Mouse (Mus musculus) limb, embryonic 12.5 days (tissue): Measurements from ENCODE around the gene Ccr6. TPM values are rescaled to one million over a fixed set of nuclear protein-coding genes. Genes with fewer than 3 reads are reported as not detected.
"Not testable (repeated sequence)": the region's sequence is repeated elsewhere in the genome, so short reads cannot be mapped to it uniquely, and the experiment has no call there.

Experiments
- ATAC-seq: fragments of 200-750 bp; cut with Nextera tagmentation; 2 replicates; pipeline ENCODE4 v1.8.0; 2017; ENCODE audit warnings: low read depth, moderate TSS enrichment; ENCODE audit not compliant: insufficient number of reproducible peaks, insufficient read depth, low FRiP score, low TSS enrichment
- H3K27ac ChIP-seq: fragments of 300-500 bp; sonication (generic); 2 replicates; pipeline ENCODE4 v1.5.1; 2016; ENCODE audit warnings: mild to moderate bottlenecking, moderate library complexity
- H3K27me3 ChIP-seq: fragments of 300-500 bp; sonication (generic); 2 replicates; pipeline ENCODE4 v1.6.1; 2016; ENCODE audit warnings: mild to moderate bottlenecking, moderate library complexity
- H3K36me3 ChIP-seq: fragments of 300-500 bp; sonication (generic); 2 replicates; pipeline ENCODE4 v1.6.1; 2016; ENCODE audit warnings: mild to moderate bottlenecking, moderate library complexity
- H3K4me1 ChIP-seq: fragments of 300-500 bp; sonication (generic); replicated peaks from 2 replicates; pipeline ENCODE4 v1.6.1; 2016
- H3K4me2 ChIP-seq: fragments of 300-500 bp; sonication (generic); 2 replicates; pipeline ENCODE4 v1.6.1; 2016; ENCODE audit warnings: mild to moderate bottlenecking, moderate library complexity
- H3K4me3 ChIP-seq: fragments of 300-500 bp; sonication (generic); replicated peaks from 2 replicates; pipeline ENCODE4 v1.5.1; 2016; ENCODE audit warnings: mild to moderate bottlenecking
- H3K9ac ChIP-seq: fragments of 300-500 bp; sonication (generic); replicated peaks from 2 replicates; pipeline ENCODE4 v1.6.1; 2016; ENCODE audit warnings: mild to moderate bottlenecking, moderate library complexity
- H3K9me3 ChIP-seq: fragments of 300-500 bp; sonication (generic); 2 replicates; pipeline ENCODE4 v1.6.1; 2016; ENCODE audit warnings: mild to moderate bottlenecking, moderate library complexity
- WGBS: fragments of 180-500 bp; shearing (Covaris S2); methylation state at CpG from one replicate; pipeline ENCODE4 v1.1.7; 2016; 5-methylcytosine and 5-hydroxymethylcytosine counted together
- polyA plus RNA-seq: library from polyadenylated mRNA; unstranded; fragments of >200 nt; fragmentation: Nextera tagmentation; extraction: Ambion mirVana; gene quantifications from 2 replicates; pipeline ENCODE4 v1.2.1, GENCODE M21; 2016

Ccr6 gene
- not detected in 2 replicates for polyA plus RNA-seq

GRCm38 (mm10) chr17:8235743-8236142, at the start of gene Ccr6:
Ccr6 (plus strand) TSS chr17:8236043.
- 80% methylated on average over 3 of the region's 3 CpGs for WGBS
- no peak within 1 kb of the TSS for H3K27ac ChIP-seq
- H3K4me2 ChIP-seq = no peak within 1 kb of the TSS
- no peak for ATAC-seq
- no peak within 1 kb of the TSS for H3K4me3 ChIP-seq
- no peaks in the 10 kb centered on the region for H3K36me3 ChIP-seq
- H3K4me1 ChIP-seq = no peaks in the 10 kb centered on the region
- H3K9me3 ChIP-seq = no peaks in the 10 kb centered on the region
- peaks cover 3% of the 10 kb centered on the region; the same call in 1 of the 2 replicates for H3K27me3 ChIP-seq
- no peak within 1 kb of the TSS for H3K9ac ChIP-seq

GRCm38 (mm10) chr17:8193678-8194077, 42.2 kb upstream of the Ccr6 start:
- Histone ChIP-seq H3K9me3 (no peaks in the 10 kb centered on the region), H3K4me3 (no peak overlapping the region), H3K4me1 (no peaks in the 10 kb centered on the region), H3K4me2 (no peak overlapping the region), H3K36me3 (peaks cover 69% of the 10 kb centered on the region), H3K9ac (no peak overlapping the region), H3K27ac (no peak overlapping the region), H3K27me3 (no peaks in the 10 kb centered on the region)
- 87% methylated on average over 8 of the region's 8 CpGs for WGBS
- ATAC-seq = no peak

- H3K4me3 ChIP-seq = no peak overlapping the region
- no peak overlapping the region for H3K27ac ChIP-seq
- 94% methylated on average over 8 of the region's 8 CpGs for WGBS
- H3K9me3 ChIP-seq = no peaks in the 10 kb centered on the region
- no peak overlapping the region for H3K4me2 ChIP-seq
- H3K27me3 ChIP-seq = no peaks in the 10 kb centered on the region
- no peak overlapping the region for H3K9ac ChIP-seq
- peaks cover 48% of the 10 kb centered on the region for H3K36me3 ChIP-seq
- no peak for ATAC-seq
- H3K4me1 ChIP-seq = no peaks in the 10 kb centered on the region
Observed at GRCm38 (mm10) chr17:8195685-8196376, 40.0 kb upstream of the Ccr6 start.

- 77% methylated on average over 3 of the region's 3 CpGs for WGBS
- Histone ChIP-seq H3K36me3 (peaks cover 36% of the 10 kb centered on the region), H3K9me3 (no peaks in the 10 kb centered on the region), H3K4me2 (no peak overlapping the region), H3K27ac (no peak overlapping the region), H3K27me3 (no peaks in the 10 kb centered on the region), H3K4me1 (no peaks in the 10 kb centered on the region), H3K4me3 (no peak overlapping the region), H3K9ac (no peak overlapping the region)
- ATAC-seq = no peak
Observed at GRCm38 (mm10) chr17:8197652-8198051, 38.2 kb upstream of the Ccr6 start.

GRCm38 (mm10) chr17:8199067-8199935, 36.5 kb upstream of the Ccr6 start:
- no peak overlapping the region for H3K27ac ChIP-seq
- H3K4me3 ChIP-seq = no peak overlapping the region
- peaks cover 26% of the 10 kb centered on the region for H3K36me3 ChIP-seq
- H3K9ac ChIP-seq = no peak overlapping the region
- H3K27me3 ChIP-seq = no peaks in the 10 kb centered on the region
- no peaks in the 10 kb centered on the region for H3K9me3 ChIP-seq
- H3K4me2 ChIP-seq = no peak overlapping the region
- 85% methylated on average over 11 of the region's 11 CpGs for WGBS
- no peak for ATAC-seq
- H3K4me1 ChIP-seq = no peaks in the 10 kb centered on the region

GRCm38 (mm10) chr17:8199936-8200330, 35.9 kb upstream of the Ccr6 start:
- Histone ChIP-seq H3K27ac (no peak overlapping the region), H3K27me3 (no peaks in the 10 kb centered on the region), H3K4me1 (no peaks in the 10 kb centered on the region), H3K36me3 (peaks cover 20% of the 10 kb centered on the region), H3K9me3 (no peaks in the 10 kb centered on the region), H3K4me3 (no peak overlapping the region), H3K9ac (no peak overlapping the region), H3K4me2 (no peak overlapping the region)
- no peak for ATAC-seq
- 86% methylated on average over 1 of the region's 1 CpGs for WGBS

GRCm38 (mm10) chr17:8203487-8203886, 32.4 kb upstream of the Ccr6 start:
- H3K36me3 ChIP-seq = no peaks in the 10 kb centered on the region
- WGBS = 65% methylated on average over 1 of the region's 1 CpGs

GRCm38 (mm10) chr17:8205221-8205631, 30.6 kb upstream of the Ccr6 start:
- not testable (repeated sequence) for H3K4me2 ChIP-seq, H3K27ac ChIP-seq, H3K36me3 ChIP-seq, H3K9ac ChIP-seq, H3K4me1 ChIP-seq, H3K4me3 ChIP-seq, H3K9me3 ChIP-seq, ATAC-seq, H3K27me3 ChIP-seq
- 83% methylated on average over 1 of the region's 1 CpGs for WGBS

More at GRCm38 (mm10) chr17:8203487-8203886, 32.4 kb upstream of the Ccr6 start:
- Histone ChIP-seq H3K4me3 (no peak overlapping the region), H3K9ac (no peak overlapping the region), H3K4me1 (no peaks in the 10 kb centered on the region), H3K9me3 (no peaks in the 10 kb centered on the region), H3K4me2 (no peak overlapping the region), H3K27me3 (no peaks in the 10 kb centered on the region), H3K27ac (no peak overlapping the region)
- no peak for ATAC-seq

- Histone ChIP-seq H3K9ac (no peak overlapping the region), H3K9me3 (no peaks in the 10 kb centered on the region), H3K4me1 (no peaks in the 10 kb centered on the region), H3K36me3 (no peaks in the 10 kb centered on the region), H3K27me3 (no peaks in the 10 kb centered on the region), H3K4me2 (no peak overlapping the region), H3K4me3 (no peak overlapping the region), H3K27ac (no peak overlapping the region)
- ATAC-seq = no peak
- WGBS = 84% methylated on average over 5 of the region's 5 CpGs
Observed at GRCm38 (mm10) chr17:8206691-8207090, 29.2 kb upstream of the Ccr6 start.

- 91% methylated on average over 2 of the region's 2 CpGs for WGBS
- no peak for ATAC-seq
- H3K27me3 ChIP-seq = no peaks in the 10 kb centered on the region
- no peak overlapping the region for H3K27ac ChIP-seq
- H3K4me1 ChIP-seq = no peaks in the 10 kb centered on the region
- H3K36me3 ChIP-seq = no peaks in the 10 kb centered on the region
- no peaks in the 10 kb centered on the region for H3K9me3 ChIP-seq
- no peak overlapping the region for H3K4me2 ChIP-seq
- no peak overlapping the region for H3K9ac ChIP-seq
- no peak overlapping the region for H3K4me3 ChIP-seq
Observed at GRCm38 (mm10) chr17:8209696-8210095, 26.1 kb upstream of the Ccr6 start.

- Histone ChIP-seq H3K4me1 (no peaks in the 10 kb centered on the region), H3K36me3 (no peaks in the 10 kb centered on the region), H3K4me2 (no peak overlapping the region), H3K4me3 (no peak overlapping the region), H3K27me3 (no peaks in the 10 kb centered on the region), H3K9ac (no peak overlapping the region), H3K27ac (no peak overlapping the region), H3K9me3 (no peaks in the 10 kb centered on the region)
- 61% methylated on average over 3 of the region's 3 CpGs for WGBS
- no peak for ATAC-seq
Observed at GRCm38 (mm10) chr17:8210170-8210569, 25.7 kb upstream of the Ccr6 start.
